Mouse (Mus musculus): ENCODE data around the gene Cideb.
A peak's percentile ranks its signal among the peaks of the same experiment; 100 is the strongest.

Gene Cideb

GRCm38 (mm10) chr14:55763166-55763565 is 4.9 kb upstream of the Cideb start:
- no peak for DNase-seq (ENCODE audit: low spot score)

- DNase-seq (ENCODE audit: low spot score) = no peak
Measured at GRCm38 (mm10) chr14:55762001-55762821, 4.0 kb upstream of the Cideb start.

DNA sequence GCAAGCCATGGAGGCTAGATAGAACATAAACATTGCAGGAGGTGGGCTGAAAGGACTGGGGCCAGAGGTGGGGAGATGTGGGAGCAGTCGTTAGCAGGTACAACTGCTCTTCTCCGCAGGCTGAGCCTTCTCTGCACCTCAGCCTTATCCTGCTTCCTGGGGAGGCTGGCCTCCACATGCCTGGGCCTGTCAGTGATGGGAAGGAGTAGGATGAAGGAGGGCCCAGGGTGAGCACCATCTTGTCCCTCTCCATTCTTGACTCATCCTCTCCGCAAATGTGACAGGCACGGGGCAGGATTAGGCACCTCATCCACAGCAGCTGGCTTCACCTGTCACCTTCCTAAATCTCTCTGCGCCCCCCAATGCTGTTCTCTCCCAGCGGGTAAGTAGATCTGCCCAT is 2.9 kb upstream of the Cideb start, which contains the start of gene Ltb4r2:
Gene Ltb4r2 (plus strand): TSS at position 266 of the 400 bp plus-strand sequence.
- no peak for DNase-seq (ENCODE audit: low spot score)

- peak; percentile 86 for DNase-seq (ENCODE audit: low spot score)
Measured at GRCm38 (mm10) chr14:55760156-55760555, 1.9 kb upstream of the Cideb start.

DNA sequence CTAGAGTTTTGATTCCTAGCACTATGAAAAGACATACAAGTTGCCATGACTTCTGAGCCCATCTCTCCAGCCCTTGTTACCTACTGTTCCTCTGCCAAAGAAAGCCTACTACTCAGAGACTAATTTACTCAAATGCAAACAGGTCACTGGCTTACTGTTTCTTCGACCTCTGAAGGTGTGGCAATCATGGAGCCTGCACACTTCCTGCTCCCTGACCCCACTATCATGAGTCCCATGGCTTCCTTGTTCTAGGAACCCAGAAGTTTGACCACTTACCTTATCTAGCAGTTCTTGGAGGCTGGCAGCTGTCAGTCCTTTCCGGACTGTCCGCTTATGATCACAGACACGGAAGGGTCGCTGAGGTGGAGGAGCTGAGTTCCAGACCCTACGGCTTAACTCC is 692 bp downstream of the Cideb start:
- DNase-seq (ENCODE audit: low spot score) = no peak

DNA sequence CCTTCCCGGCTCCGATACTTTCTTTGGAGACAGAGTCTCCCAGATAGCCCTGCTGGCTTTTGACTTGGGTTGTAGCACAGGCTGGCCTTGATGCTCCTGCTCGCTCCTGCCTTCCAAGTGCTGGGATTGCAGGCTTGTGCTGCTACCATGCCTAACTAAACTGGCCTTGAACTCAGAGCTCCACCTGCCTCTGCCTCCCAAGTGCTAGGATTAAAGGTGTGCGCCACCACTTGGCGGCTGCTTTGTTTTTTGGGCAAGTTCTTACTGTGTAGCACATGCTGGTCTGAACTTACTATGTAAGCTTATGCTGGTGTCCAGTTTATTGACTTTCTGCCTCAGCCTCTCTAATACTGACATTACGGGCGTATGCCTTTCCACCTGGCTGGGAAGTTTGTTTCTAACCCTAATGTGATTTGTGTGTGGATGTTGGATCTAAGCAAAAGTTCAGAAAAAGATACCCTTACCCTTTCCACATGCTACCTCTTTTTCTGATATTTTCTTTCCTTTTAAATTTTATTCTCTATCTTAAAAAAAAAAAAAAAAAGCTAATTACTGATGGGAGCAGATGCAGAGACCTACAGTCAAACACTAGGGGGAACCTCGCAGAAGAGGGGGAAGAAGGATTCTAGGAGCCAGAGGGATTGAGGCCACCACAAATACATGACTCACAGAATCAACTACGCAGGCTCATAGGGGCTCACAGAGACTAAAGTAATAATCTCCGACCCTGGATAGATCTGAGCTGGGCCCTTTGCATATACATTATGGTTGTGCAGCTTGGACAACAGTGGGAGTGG is 11.0 kb downstream of the Cideb start:
- DNase-seq (ENCODE audit: low spot score) = no peak

GRCm38 (mm10) chr14:55745861-55746237 is 12.4 kb downstream of the Cideb start:
- no peak for DNase-seq (ENCODE audit: low spot score)

- DNase-seq (ENCODE audit: low spot score) = peak; percentile 81
Measured at GRCm38 (mm10) chr14:55745180-55745860, 12.9 kb downstream of the Cideb start, which contains the start of the genes Dhrs1 and Nop9. Gene Dhrs1 (minus strand): TSS chr14:55745690. Gene Nop9 (plus strand): TSS chr14:55745693.

- peak; percentile 94 for DNase-seq (ENCODE audit: low spot score)
Measured at GRCm38 (mm10) chr14:55743711-55744110, 14.5 kb downstream of the Cideb start.

DNA sequence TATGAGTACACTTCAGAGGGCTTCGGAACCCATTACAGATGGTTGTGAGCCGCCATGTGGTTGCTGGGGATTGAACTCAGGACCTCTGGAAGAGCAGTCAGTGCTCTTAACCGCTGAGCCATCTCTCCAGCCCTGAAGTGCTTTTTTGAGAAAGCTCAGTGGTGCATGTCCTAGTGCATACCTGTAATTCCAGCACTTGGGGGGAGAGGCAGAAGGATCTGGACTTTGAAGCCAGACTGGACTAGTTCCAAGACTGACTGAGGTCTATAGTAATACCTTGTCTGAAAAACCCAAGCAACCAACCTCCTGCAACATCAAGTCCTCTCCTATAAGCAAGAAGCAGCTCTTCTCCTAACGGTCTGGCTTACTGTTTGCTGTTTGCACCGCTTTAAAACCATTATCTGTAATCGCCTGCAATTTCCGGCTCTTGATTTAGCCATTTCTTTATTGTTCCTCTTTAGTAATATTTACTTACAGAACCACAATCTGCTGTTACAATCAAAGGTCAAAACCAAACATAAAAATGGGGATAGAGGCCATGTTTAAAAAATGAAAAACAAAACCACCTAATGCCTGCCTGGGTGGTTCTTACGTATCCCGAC is 21.1 kb downstream of the Cideb start:
- no peak for DNase-seq (ENCODE audit: low spot score)

DNA sequence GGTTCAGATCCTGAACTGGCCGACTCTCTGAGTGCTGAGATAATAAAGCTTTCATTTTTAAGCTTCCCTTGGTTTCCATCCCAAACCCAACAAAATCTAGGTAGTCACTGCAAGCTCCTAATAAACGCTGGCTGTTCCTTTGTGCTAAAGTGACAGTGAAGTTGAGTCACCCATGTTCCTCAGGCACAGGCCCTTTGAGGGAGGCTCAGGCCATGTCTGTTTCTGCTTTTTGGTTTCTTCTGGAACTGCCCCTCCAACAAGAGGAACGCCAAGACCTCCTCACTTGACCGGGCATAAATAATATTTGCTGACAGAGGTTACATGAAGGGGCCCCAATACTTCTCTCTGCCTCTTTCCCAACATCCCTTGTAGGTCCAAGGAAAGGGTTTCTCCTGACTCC is 22.5 kb downstream of the Cideb start:
- no peak for DNase-seq (ENCODE audit: low spot score)

- DNase-seq (ENCODE audit: low spot score) = no peak
Measured at GRCm38 (mm10) chr14:55735334-55735733, 22.9 kb downstream of the Cideb start.

DNA sequence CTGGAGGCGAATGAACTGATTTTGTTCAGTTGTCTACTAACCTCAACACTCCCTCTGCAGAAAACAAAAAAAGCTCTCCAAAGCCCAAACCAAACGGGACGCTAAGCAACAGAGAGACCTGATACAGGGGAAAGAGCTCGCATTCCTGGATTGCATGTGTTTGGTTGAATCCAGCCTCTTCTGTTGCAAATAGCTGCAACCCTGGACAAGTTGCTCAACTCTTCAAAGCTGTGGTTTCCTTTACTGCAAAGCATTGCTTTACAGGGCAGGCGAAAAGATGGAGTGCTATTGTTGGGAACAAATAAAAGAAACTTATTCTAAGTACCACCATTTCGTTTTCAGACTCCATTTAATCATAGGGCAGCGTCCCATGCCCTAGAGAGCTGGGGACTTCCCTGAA is 23.4 kb downstream of the Cideb start:
- no peak for DNase-seq (ENCODE audit: low spot score)

DNA sequence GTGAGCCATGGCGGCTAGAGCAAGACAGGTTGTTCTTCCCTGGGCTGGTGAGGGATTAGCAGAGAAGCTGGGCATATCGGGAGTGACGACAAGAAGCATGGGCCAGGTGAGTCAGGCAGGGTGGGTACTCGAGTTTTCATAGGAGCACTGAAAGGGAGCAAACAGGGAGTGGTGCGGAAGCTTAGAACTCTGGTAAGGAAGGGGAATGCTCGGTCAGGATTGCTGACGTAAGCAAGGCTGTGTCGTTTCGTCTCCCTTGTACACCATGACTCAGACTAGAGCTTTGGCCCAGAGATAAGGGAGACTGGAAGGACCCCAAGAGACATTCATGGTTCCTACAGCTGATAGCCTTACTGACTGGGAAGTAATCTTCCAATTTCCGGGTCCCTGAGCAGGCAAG is 24.4 kb downstream of the Cideb start:
- no peak for DNase-seq (ENCODE audit: low spot score)

- no peak for DNase-seq (ENCODE audit: low spot score)
Measured at GRCm38 (mm10) chr14:55730531-55731032, 27.7 kb downstream of the Cideb start.

DNA sequence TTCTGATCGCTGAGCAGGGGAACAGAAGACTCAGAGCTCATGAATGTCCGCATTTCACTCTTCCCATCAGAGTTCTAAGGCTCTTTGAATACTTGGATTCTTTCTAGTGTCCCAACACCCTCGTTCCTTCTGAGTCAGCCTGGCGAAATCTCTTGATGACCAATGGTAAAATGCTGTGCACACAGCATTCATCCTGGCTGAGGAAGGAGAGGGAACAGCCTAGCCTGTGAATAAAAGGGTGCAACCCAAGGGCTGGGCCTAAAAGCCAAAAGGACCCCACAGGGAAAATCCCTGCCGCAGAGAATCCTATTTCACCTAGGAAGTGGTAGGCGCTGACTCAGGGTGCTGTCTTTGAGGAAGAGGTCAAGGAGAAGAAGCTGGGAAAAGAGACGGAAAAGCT is 28.1 kb downstream of the Cideb start:
- no peak for DNase-seq (ENCODE audit: low spot score)

DNA sequence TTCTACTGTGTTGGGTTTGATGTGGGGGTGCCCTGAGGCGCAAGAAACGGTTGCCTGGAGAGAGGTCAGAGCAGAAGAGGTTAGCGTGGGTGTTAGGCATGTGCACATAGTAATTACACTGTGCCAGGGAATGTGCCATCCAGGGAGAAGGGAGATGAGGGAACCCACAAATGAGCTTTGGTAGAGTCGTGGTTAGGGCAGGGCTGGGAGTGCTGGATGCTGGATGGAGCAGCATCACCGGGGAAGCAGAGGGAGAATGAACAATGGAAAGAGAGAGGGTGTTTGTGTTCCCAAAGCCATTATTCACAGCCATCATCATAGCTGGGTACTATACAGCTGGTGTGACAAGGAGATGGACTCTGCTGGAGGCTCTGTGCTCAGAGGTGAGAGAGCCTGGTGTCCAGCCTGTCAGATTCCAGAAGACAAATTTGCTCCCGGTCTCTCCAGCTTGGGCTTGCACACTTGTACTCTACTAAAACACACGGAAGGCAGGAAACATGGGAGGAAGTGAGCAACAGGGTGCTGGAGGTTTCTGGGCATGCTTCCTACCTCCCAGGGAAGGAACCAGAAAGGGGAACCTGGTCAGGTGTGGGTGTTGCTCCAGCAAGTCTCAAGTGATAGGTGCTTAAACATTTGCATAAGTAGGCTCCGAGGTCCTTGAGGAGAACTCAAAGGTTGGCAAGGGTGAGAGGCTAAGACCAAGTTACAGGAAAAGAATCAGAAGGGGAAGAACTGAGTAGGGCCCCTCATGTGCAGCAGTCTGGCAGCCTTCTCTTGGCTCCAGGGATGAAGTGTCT is 30.2 kb downstream of the Cideb start:
- no peak for DNase-seq (ENCODE audit: low spot score)

- DNase-seq (ENCODE audit: low spot score) = no peak
Measured at GRCm38 (mm10) chr14:55726261-55726660, 32.0 kb downstream of the Cideb start.

DNA sequence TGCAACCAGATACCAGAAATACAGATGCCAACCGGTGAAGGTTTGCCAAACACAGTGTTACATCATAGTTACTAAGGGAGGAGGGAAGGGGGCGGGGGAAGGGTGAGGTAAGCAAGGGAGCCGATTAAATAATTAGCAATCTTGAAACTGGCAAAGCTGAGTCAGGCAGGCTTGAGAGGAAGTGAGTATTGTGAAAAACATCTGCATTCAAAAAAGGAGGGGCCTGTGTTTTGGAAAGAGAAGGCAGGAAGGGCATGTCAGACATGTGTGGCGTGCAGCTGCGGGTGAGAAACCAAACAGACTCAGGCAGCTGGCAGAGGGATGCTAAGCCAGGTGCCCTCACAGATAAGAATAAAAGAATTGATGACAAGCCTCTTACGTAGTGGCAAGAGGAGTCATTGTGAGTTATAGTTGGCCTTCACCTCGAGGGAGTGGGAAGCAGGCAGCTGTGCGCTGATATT is 33.8 kb downstream of the Cideb start:
- no peak for DNase-seq (ENCODE audit: low spot score)

DNA sequence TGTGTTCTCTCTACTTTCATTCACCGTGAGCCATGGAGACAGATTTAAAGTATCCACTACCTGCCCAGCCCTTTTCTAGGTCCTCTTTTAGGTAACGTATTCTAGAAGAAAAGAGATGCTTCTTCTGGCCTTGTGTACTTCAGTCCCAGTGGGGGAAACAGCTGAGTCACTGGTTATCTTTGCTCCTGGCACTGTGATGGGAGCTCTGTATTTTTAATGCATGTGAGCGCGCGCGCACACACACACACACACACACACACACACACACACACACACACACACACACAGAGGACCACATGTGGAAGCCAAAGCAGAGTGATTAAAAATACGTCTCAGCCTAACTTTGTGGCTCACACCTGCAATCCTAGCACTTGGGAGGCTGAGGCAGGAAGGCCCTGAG is 34.8 kb downstream of the Cideb start:
- no peak for DNase-seq (ENCODE audit: low spot score)

DNA sequence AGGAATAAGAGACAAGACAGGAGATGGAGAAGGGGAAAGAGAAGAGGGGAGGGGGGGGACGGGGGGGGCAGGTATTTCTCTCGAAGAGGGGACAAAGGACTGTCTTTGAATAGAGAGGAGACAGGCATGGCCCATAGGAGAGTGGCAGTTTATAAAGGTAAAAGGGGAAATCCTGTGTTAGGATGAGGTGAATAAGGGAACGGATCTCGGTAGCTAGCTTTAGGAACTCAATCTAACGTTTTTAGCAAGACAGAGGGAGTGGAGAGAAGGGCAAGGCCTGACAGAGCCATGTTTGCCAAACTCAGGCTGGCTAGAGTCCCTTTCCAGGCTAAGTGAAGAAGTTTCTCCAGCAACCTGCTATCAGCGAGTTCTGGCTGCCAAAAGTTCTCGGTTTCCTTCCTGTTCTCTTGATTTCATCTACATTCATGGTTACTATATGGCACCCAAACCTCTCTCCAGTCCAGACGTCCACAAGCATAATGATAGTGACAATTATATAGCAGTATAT is 35.8 kb downstream of the Cideb start:
- no peak for DNase-seq (ENCODE audit: low spot score)
